Mouse (Mus musculus) liver, embryonic 14.5 days (tissue): ENCODE measurements around the gene Pcdh9.

Experiments used
- CTCF ChIP-seq: IDR thresholded peaks from 2 replicates; pipeline ENCODE4 v1.5.1; 2016; ENCODE audit warnings: antibody characterized with exemption, low read depth, control low read depth
- EP300 ChIP-seq: IDR thresholded peaks from 2 replicates; pipeline ENCODE4 v1.6.1; 2016; ENCODE audit warnings: antibody characterized with exemption, low read depth

GRCm38 (mm10) chr14:93713250-93713935 lies 177.1 kb downstream of the Pcdh9 start:
- TF ChIP-seq CTCF (no peak), EP300 (no peak)
